Mouse (Mus musculus) liver, embryonic 13.5 days (tissue): ENCODE results near the gene Vwce. TPM values are rescaled to one million over a fixed set of nuclear protein-coding genes. Genes with fewer than 3 reads are reported as not detected.
A peak's percentile ranks its signal among the peaks of the same experiment; 100 is the strongest.

Experiments used
- ATAC-seq: fragments of 200-750 bp; cut with Nextera tagmentation; 2 replicates; pipeline ENCODE4 v1.8.0; 2017; ENCODE audit warnings: low read depth, mild to moderate bottlenecking, moderate number of reproducible peaks, moderate library complexity
- DNase-seq: peaks from one replicate; pipeline ENCODE4 v3.0.0; 2022
- H3K27ac ChIP-seq: fragments of 300-500 bp; sonication (generic); 2 replicates; pipeline ENCODE4 v1.5.1; 2015; ENCODE audit warnings: moderate library complexity, mild to moderate bottlenecking, inconsistent platforms
- H3K27me3 ChIP-seq: fragments of 300-500 bp; sonication (generic); 2 replicates; pipeline ENCODE4 v1.6.1; 2015; ENCODE audit warnings: mild to moderate bottlenecking, inconsistent platforms
- H3K36me3 ChIP-seq: fragments of 300-500 bp; sonication (generic); 2 replicates; pipeline ENCODE4 v1.6.1; 2015; ENCODE audit warnings: mild to moderate bottlenecking, inconsistent platforms
- H3K4me1 ChIP-seq: fragments of 300-500 bp; sonication (generic); replicated peaks from 2 replicates; pipeline ENCODE4 v1.6.1; 2015; ENCODE audit warnings: inconsistent platforms
- H3K4me2 ChIP-seq: fragments of 300-500 bp; sonication (generic); 2 replicates; pipeline ENCODE4 v1.6.1; 2015; ENCODE audit warnings: inconsistent platforms, mild to moderate bottlenecking, moderate library complexity
- H3K4me3 ChIP-seq: fragments of 300-500 bp; sonication (generic); replicated peaks from 2 replicates; pipeline ENCODE4 v1.5.1; 2015; ENCODE audit warnings: mild to moderate bottlenecking, inconsistent platforms
- H3K9ac ChIP-seq: fragments of 300-500 bp; sonication (generic); 2 replicates; pipeline ENCODE4 v1.6.1; 2015; ENCODE audit warnings: mild to moderate bottlenecking, inconsistent platforms
- H3K9me3 ChIP-seq: fragments of 300-500 bp; sonication (generic); replicated peaks from 2 replicates; pipeline ENCODE4 v1.6.1; 2016; ENCODE audit warnings: inconsistent platforms
- WGBS: fragments of 180-500 bp; shearing (Covaris S2); methylation state at CpG from one replicate; pipeline ENCODE4 v1.1.7; 2015; ENCODE audit not compliant: insufficient replicate concordance; 5-methylcytosine and 5-hydroxymethylcytosine counted together
- polyA plus RNA-seq: library from polyadenylated mRNA; unstranded; fragments of >200 nt; fragmentation: Nextera tagmentation; extraction: Ambion mirVana; gene quantifications from 2 replicates; pipeline ENCODE4 v1.2.1, GENCODE M21; 2015

The Vwce gene
- polyA plus RNA-seq, 1 experiment from 2014 or later: 5.3 TPM

DNA sequence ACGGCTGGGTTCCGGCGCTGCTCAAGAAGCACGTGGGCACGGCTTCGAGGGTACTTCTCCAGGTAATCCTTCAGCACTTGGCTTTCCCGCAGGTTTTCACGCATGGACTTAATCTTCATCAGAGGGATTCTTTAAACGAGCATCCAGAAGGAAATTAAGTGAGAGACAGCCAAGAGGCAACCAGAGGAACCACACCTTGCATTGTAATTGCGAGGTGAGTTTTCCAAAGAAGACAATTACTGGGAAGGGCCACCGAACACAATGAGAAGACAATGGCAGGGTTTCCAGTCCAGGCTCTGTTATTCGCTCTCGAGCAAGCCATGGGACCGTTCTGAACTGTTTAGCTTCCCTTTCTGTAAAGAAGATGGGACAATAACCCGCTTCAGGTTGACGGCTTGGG lies 42.6 kb downstream of the Vwce start:
- DNase-seq: no peak
- no peak overlapping the region for H3K27ac ChIP-seq
- 78% methylated on average over 16 of the region's 16 CpGs for WGBS

DNA sequence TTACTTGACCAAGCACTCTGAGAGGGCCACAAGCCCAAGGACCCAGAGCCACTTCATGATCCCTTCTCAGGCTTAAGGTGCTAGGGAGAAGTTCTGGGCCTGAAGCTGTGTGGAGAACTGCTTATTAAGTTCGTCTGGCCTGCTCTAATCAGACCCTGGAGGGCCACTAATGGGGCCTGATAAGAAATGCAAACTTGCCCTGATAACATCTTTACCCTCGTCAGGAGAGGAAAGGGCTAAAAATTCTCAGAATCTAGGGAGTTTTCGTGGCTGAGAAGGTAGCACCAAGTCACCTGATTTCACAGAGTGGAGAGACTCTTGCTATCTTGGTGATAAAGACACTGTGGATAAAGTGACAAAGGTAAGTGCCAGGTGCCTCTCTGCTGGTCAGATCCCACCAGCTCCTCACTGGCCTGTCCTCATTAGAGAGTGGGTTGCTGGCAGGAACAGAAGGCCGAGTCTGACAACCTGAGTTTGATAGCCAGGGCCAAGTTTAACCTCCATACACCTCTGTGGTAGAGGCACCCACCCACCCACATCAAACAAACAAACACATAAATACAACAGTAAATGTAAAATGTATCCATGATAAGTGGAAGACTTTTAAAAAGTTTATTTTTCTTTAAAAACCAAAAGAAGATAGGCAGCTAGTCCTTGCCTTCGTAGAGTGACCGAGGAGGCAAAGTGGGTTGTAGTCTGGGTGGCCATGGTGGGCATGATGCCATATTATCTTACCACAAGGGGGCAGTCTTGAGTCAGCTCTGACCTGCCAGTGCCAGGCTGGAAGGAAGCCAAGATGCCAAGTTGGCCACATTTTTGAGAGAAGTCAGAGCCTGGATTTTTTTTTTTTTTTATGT lies 44.1 kb downstream of the Vwce start, which contains the start of gene Pga5:
Gene Pga5, minus strand, starts transcription at position 157 of the 857 bp plus-strand sequence.
- H3K4me2 ChIP-seq: no peak within 1 kb of the TSS
- WGBS: 12% methylated on average over 6 of the region's 6 CpGs
- no peaks in the 10 kb centered on the region for H3K36me3 ChIP-seq
- DNase-seq: peak; percentile 53
- no peak within 1 kb of the TSS for H3K4me3 ChIP-seq
- H3K9ac ChIP-seq: no peak within 1 kb of the TSS; the same call in 1 of the 2 replicates
- H3K4me1 ChIP-seq: peaks cover 12% of the 10 kb centered on the region
- peak; percentile 54 for ATAC-seq
- H3K9me3 ChIP-seq: no peaks in the 10 kb centered on the region
- H3K27me3 ChIP-seq: no peaks in the 10 kb centered on the region
- no peak within 1 kb of the TSS for H3K27ac ChIP-seq

More for the DNA sequence above, 42.6 kb downstream of the Vwce start:
- Histone ChIP-seq H3K9ac (no peak overlapping the region), H3K4me2 (no peak overlapping the region), H3K9me3 (no peaks in the 10 kb centered on the region), H3K4me3 (no peak overlapping the region), H3K36me3 (no peaks in the 10 kb centered on the region), H3K27me3 (no peaks in the 10 kb centered on the region), H3K4me1 (peaks cover 18% of the 10 kb centered on the region)
- no peak for ATAC-seq

DNA sequence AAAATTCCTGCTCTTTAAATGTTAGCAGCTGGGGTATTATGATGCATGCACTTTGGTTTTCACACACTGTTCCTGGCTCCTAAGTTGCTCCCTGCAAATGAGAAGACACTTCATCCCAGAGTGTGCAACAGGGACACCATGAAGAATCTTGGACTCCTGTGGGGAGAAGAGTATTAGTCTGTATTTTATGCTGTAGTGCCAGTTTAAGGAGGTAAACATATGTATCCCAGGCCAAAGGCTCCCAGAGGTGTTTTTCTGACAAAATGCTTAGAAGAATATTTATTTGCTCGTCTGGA lies 44.7 kb downstream of the Vwce start:
- peaks cover 12% of the 10 kb centered on the region for H3K4me1 ChIP-seq
- no peak overlapping the region for H3K4me2 ChIP-seq
- H3K9ac ChIP-seq: no peak overlapping the region
- H3K9me3 ChIP-seq: no peaks in the 10 kb centered on the region
- 70% methylated on average over 1 of the region's 1 CpGs for WGBS
- no peak overlapping the region for H3K27ac ChIP-seq
- H3K4me3 ChIP-seq: no peak overlapping the region
- no peaks in the 10 kb centered on the region for H3K36me3 ChIP-seq
- no peak for DNase-seq
- ATAC-seq: no peak
- no peaks in the 10 kb centered on the region for H3K27me3 ChIP-seq

DNA sequence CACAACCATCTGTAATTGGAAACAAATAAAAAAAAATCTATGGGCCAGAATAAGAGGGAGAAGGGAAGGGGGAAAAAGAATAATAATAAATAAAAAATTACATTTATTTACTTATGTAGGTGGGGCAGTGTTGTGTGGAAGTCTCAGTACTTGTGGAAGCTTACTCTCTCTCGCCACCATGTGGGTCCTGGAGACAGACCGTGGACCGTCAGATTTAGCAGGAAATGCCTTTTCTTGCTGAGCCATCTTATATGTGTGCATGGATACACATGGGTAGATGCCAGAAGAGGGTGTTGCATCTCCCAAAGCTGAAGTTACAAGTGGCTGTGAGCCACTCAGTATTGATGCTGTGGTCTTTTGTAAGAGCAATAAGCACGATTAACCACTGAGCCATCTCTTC lies 47.6 kb downstream of the Vwce start:
- no peak overlapping the region for H3K27ac ChIP-seq
- H3K9ac ChIP-seq: no peak overlapping the region
- H3K4me3 ChIP-seq: no peak overlapping the region
- 47% methylated on average over 4 of the region's 4 CpGs for WGBS
- H3K27me3 ChIP-seq: no peaks in the 10 kb centered on the region
- H3K36me3 ChIP-seq: no peaks in the 10 kb centered on the region
- peaks cover 21% of the 10 kb centered on the region for H3K4me1 ChIP-seq
- DNase-seq (no peak), ATAC-seq (no peak)
- no peak overlapping the region for H3K4me2 ChIP-seq
- no peaks in the 10 kb centered on the region for H3K9me3 ChIP-seq

DNA sequence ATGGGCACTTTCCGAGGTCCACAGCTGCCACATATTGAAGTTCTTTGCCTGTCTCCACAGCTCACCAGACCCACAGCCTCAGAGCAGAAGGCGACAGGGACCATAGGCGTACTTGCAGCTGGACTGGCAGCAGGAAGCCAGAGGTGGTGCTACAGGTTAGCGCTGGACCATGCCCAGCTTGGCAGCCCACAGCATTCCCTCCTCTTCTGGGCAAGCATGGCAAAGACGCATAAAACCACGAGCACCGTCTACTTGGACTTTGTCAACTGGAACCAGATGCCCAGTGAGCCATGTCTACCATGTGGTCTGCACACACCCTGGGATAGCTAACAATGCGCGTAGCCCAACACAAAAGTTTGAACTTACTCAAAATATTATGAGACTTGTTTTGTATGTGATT lies 51.1 kb downstream of the Vwce start:
- WGBS: 75% methylated on average over 9 of the region's 9 CpGs
- ATAC-seq: no peak
- no peak overlapping the region for H3K4me3 ChIP-seq

DNA sequence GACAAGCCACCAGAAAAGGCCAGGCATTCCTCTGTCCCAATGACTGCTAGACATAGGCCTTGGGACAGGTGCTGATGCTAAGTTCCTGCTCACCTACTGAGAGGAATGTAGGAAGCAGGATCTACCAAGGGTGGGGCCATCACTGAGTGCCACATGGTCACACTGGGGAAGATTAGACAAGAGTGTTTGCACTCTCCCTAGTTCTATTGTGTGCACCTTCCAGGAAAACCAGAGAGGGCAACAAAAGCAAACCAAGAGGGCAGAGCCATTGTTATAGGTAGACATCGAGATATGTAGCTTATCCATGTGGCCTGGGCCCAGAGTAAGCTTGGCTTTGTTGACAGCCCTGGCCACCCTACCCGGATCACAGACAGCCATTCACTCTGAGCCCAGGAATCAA lies 51.7 kb downstream of the Vwce start:
- Histone ChIP-seq H3K27ac (no peak overlapping the region), H3K27me3 (no peaks in the 10 kb centered on the region), H3K36me3 (no peaks in the 10 kb centered on the region), H3K9ac (peak overlapping the region; percentile 16; the same call in 1 of the 2 replicates), H3K4me3 (no peak overlapping the region), H3K9me3 (no peaks in the 10 kb centered on the region), H3K4me2 (no peak overlapping the region), H3K4me1 (peaks cover 36% of the 10 kb centered on the region)
- DNase-seq (no peak), ATAC-seq (no peak)
- 57% methylated on average over 2 of the region's 2 CpGs for WGBS

More for the DNA sequence above, 51.1 kb downstream of the Vwce start:
- H3K27me3 ChIP-seq: no peaks in the 10 kb centered on the region
- H3K9ac ChIP-seq: no peak overlapping the region
- no peak for DNase-seq
- no peak overlapping the region for H3K4me2 ChIP-seq
- H3K36me3 ChIP-seq: no peaks in the 10 kb centered on the region
- H3K4me1 ChIP-seq: peaks cover 29% of the 10 kb centered on the region
- H3K9me3 ChIP-seq: no peaks in the 10 kb centered on the region
- no peak overlapping the region for H3K27ac ChIP-seq

DNA sequence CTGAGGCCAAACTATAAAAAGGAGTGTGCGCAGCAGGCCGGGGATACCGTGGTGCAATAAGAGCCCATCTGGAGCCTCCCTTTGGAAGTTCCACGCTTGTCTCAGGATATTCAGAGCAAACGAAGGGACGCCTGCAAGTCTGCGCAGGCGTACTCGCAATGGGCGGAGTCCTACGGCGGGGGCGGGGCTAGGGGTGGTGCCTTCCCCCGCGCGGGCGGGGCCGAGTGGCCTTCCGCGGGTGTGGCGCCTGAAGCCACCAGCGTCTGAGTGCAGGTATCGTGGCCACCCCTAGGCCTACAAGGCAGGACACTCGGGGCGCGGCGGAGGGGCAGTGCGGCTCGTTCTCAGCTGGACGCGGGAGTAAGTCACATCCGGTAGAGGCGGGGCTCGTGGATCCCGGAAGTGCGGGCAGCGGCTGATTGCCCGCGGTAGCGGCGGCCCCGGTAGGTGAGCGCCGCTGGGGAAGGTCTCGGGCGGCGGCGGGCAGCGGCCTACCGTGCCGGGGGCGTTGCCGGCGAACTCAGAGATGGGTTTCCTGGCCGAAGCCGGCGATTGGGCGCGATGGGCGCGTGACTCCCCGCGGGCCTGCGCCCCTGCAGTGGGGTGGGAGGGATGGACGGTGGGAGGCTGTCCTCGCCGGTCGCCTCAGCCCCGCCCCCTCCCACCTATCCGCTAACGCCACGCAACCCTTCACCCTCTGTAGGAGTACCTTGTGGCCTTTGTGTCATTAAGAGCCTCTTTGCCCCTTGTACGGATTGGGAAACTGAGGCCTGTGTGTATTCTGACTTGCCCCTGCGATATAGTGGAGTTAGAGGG lies 54.7 kb downstream of the Vwce start, which contains the start of gene Vps37c:
Gene Vps37c, plus strand, starts transcription at position 199 of the 816 bp plus-strand sequence.
- WGBS: under 1% methylated on average over 74 of the region's 74 CpGs
- H3K36me3 ChIP-seq: no peaks in the 10 kb centered on the region

DNA sequence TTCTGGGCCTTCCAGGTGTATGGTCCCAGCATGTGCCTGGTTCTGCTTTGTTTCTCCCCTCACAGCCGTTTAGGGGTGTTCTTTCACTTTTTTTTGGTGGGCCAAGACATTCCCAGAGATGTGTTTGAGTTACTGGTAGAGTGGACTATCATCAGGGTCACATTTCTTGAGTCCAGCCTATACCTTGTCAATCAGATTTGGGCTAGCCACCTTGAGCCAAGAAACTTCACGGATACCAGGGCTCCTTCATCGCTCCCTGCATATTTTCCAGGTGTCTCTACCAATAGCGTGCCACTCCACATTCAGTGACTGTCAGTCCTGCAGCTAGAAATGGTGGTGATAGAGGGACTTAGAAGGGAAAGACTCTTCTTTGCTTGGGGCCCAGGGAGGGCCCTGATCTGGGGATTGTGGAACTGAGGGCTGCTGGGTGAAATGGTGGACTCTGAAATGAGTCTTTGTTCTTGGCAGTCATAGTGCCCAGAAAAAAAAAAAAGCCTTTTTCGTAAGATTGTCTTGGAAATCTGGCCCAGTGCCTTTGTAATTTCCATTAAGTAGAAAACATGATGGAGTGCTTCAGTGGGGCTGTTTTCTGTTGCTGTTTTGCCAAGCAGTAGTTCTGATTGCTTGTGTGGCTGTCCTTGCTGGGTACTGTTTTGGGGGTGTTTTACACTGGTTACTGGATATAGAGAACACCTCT lies 55.6 kb downstream of the Vwce start:
- Histone ChIP-seq H3K27me3 (no peaks in the 10 kb centered on the region), H3K27ac (peak overlapping the region; percentile 94), H3K4me2 (peak overlapping the region; percentile 87), H3K36me3 (no peaks in the 10 kb centered on the region), H3K4me3 (peak overlapping the region; percentile 84), H3K9me3 (no peaks in the 10 kb centered on the region), H3K9ac (peak overlapping the region; percentile 87), H3K4me1 (peaks cover 70% of the 10 kb centered on the region)
- DNase-seq: no peak
- 59% methylated on average over 5 of the region's 5 CpGs for WGBS
- ATAC-seq: no peak

More for the DNA sequence above, 54.7 kb downstream of the Vwce start, which contains the start of gene Vps37c:
- H3K27me3 ChIP-seq: no peaks in the 10 kb centered on the region
- H3K4me1 ChIP-seq: peaks cover 61% of the 10 kb centered on the region
- no peaks in the 10 kb centered on the region for H3K9me3 ChIP-seq
- ATAC-seq (peak; percentile 91), DNase-seq (peak; percentile 89)
- H3K4me2 ChIP-seq: peak within 1 kb of the TSS; percentile 87
- peak within 1 kb of the TSS; percentile 94 for H3K27ac ChIP-seq
- peak within 1 kb of the TSS; percentile 84 for H3K4me3 ChIP-seq
- peak within 1 kb of the TSS; percentile 87 for H3K9ac ChIP-seq

DNA sequence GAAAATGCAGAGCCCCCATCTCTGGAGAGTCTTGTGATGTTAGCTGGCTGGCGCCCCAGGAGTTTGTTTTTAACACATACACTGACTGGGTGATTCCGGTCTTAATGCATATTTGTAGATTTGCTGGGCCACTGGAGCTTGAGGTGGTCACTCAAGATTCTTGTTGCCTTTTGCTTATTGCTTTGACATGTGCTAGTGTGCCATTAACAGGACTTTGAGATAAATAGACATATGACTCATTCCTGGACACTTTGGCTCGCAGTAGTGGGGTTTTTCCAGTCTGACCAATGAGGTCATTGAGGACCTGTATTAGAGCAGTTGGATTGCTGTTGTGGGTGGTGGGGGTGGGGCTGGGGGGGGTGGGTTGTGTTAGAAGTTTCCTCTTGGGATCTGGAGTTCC lies 56.3 kb downstream of the Vwce start:
- Histone ChIP-seq H3K9me3 (no peaks in the 10 kb centered on the region), H3K4me2 (peak overlapping the region; percentile 87), H3K36me3 (no peaks in the 10 kb centered on the region), H3K4me3 (peak overlapping the region; percentile 84), H3K4me1 (peaks cover 75% of the 10 kb centered on the region), H3K27me3 (no peaks in the 10 kb centered on the region), H3K9ac (peak overlapping the region; percentile 87), H3K27ac (peak overlapping the region; percentile 94)
- DNase-seq: no peak
- no peak for ATAC-seq
- 68% methylated on average over 3 of the region's 3 CpGs for WGBS

DNA sequence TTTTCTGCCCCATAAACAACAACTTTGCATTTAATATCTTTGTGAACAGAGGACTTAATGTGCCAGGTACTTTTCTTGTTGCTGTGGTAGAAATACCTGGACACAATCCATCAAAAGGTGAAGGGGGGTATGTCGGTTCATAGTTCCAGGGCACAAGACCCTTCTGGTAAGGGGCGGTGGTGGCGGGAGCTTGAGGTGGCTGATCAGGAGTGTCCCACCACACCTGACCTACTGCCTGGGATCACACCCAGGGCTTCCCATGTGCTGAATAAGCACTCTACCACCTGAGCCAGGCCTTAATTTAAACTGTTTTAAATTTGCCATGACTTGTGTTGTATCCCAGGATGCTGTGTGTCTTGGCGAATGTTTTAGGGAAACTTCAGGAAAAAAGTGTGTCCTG lies 57.1 kb downstream of the Vwce start:
- no peaks in the 10 kb centered on the region for H3K27me3 ChIP-seq
- H3K4me1 ChIP-seq: peaks cover 76% of the 10 kb centered on the region
- peak overlapping the region; percentile 94 for H3K27ac ChIP-seq
- peak overlapping the region; percentile 87 for H3K4me2 ChIP-seq
- DNase-seq: no peak
- H3K9ac ChIP-seq: peak overlapping the region; percentile 87
- H3K4me3 ChIP-seq: peak overlapping the region; percentile 28; the same call in 1 of the 2 replicates
- H3K36me3 ChIP-seq: no peaks in the 10 kb centered on the region
- ATAC-seq: no peak
- 73% methylated on average over 4 of the region's 4 CpGs for WGBS
- no peaks in the 10 kb centered on the region for H3K9me3 ChIP-seq

DNA sequence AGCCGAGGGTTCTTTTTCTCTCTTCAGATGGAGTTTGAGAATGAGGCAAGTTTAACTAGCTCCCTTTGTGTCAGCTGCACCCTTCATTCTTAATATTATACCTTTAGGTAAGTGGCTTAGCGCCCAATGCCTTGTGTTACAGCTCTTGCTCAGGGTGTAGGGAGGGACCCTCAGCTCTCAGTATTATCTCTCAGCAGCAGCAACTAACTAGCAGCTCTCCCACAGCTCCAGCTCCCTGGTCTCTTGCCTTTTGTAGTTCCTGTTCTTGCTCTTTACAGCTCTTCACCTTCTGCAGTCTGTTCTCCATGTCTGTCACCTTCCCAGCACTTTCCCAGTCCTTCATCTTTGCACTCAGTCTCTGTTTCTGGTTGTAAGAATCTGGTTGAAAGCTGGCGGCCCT lies 57.6 kb downstream of the Vwce start:
- Histone ChIP-seq H3K9me3 (no peaks in the 10 kb centered on the region), H3K9ac (peak overlapping the region; percentile 87), H3K4me2 (peak overlapping the region; percentile 87), H3K4me1 (peaks cover 79% of the 10 kb centered on the region), H3K4me3 (peak overlapping the region; percentile 28), H3K36me3 (no peaks in the 10 kb centered on the region), H3K27ac (peak overlapping the region; percentile 94), H3K27me3 (no peaks in the 10 kb centered on the region)
- 33% methylated on average over 3 of the region's 3 CpGs for WGBS
- peak; percentile 60 for ATAC-seq
- peak; percentile 51 for DNase-seq
